Comparison of ENCODE assay signal across 18 mouse cellular contexts in the genomic region with DNA sequence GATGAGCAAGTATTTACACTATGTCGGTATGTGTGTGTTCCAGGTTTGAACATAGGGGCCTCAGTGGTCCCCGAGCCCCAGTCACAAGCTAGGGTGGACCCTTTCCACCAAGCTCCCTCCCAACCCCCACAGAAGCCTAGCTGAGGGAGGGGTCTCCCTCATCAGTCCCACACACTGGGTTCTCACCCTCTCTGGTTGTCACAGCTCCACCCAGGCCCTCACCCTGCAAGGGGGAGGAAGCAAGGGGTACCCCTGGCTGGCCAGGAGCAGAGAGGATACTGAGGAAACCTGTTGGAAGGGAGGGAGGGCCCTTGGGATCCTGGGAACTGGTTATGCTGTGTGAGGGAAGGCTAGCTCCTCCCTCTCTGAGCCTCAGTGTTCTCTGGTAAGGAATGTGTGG. TPM values are rescaled to one million over a fixed set of nuclear protein-coding genes. Genes with fewer than 3 reads are reported as not detected.
"Had no signal": no experiment of that assay in that cellular context is flagged by ENCODE, and none has a peak within 500 bp of the region (broad histone marks: within the 10 kb centered on the region; RNA-seq: fewer than 3 reads in every experiment).

No protein-coding gene starts in this region.

- H3K9me3 ChIP-seq: kidney, embryonic 15.5 days; liver, embryonic 13.5 days; stomach, embryonic 15.5 days had no signal

- H3K4me3 ChIP-seq: kidney, embryonic 15.5 days; left cerebral cortex, adult 2 months; liver, embryonic 13.5 days; stomach, embryonic 15.5 days had no signal

- H3K4me2 ChIP-seq: kidney, embryonic 15.5 days; liver, embryonic 13.5 days; midbrain, embryonic 11.5 days; stomach, embryonic 15.5 days had no signal

- DNase-seq: kidney, adult 8-10 months; kidney, postnatal 10 days; kidney, postnatal 36 days; layer of hippocampus, postnatal 36 days; liver, embryonic 13.5 days; lung, adult 2 months; lung, postnatal 14 days; midbrain, embryonic 14.5 days; thymus, adult 2 months; thymus, postnatal 14 days had no signal

- H3K9ac ChIP-seq: kidney, embryonic 15.5 days; liver, embryonic 13.5 days; stomach, embryonic 15.5 days had no signal

- H3K27ac ChIP-seq: kidney, embryonic 15.5 days; left cerebral cortex, adult 2 months; liver, embryonic 13.5 days; stomach, embryonic 15.5 days had no signal

RNA-seq across cellular contexts. Expression of gene Tbx21, which starts 30.2 kb away (rescaled TPM):
- total RNA-seq: left cerebral cortex, postnatal 10 days; megakaryocyte progenitor cell, adult 5-6 weeks had no signal
- polyA plus RNA-seq: limb, embryonic 11.5 days; liver, embryonic 13.5 days; lung, embryonic 16.5 days; stomach, embryonic 15.5 days had no signal
